Mouse (Mus musculus): Measurements from ENCODE around the gene Sall2.
A peak's percentile ranks its signal among the peaks of the same experiment; 100 is the strongest.
"Not testable (repeated sequence)": the region's sequence is repeated elsewhere in the genome, so short reads cannot be mapped to it uniquely, and the experiment has no call there.

Gene Sall2

DNA sequence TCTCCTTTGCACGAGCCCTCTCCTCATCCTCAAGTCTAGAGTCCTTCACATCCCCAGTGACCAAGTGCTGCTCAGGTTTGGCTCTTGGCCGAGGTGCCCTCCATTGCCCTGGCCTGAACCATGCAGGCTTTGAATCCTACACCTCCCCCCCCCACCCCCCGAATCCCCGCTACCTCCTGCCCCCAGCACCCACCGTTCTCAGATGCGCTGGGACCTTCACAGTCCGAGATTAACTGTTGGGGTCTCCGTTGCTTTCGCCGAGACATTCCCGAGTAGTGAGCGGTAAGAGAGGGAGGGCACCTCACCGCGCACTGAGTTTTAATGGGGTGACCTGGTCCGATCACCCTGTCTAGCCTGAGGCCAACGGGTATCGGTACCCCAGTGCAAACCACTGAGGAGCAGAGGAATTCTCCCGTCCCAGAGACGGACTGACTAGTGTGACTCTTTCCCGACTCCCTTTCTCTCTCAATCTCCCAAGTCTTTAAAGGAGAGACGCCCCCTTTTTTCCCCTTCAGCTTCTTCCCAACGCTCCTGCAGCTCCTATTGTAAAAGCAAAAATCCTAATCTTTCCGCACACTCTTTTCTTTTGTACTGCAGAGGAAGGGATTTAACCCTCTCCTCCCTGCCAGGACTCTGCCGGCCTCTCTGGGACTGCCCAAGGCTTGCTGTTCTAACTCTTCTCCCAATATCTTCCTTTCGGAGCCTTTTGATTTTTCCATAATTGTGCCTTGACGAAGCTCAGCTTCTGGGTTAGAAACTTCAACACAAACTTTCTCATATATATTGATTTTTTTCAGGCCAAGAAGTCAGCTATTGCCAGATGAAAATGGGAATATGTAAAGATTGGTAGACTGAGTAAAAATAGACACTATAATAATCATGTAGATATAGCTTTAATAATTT is at the start of gene Sall2:
Gene Sall2 (minus strand): TSS at position 853 of the 903 bp plus-strand sequence.
- no peak for DNase-seq (ENCODE audit: low spot score in 2 of 2)

DNA sequence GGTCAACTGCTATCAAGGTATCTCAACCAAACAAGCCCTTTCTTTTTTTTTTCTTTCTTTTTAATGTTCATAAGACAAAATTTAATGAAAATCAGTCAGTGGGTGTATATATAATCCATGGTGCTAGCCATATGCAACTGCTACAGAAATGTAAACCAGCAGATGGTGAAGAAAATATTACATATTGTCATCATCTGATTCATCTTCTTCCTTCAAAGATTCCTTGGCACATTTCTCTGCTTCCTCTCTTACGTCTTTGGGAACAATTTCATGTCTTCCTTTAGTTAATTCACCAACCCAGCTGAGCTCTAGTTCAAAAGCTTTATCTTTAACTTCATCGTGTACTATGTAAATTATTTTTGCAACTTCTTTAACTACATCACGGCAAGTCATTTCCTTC is 40.2 kb upstream of the Sall2 start:
- DNase-seq (ENCODE audit: low spot score in 2 of 2), result no peak

DNA sequence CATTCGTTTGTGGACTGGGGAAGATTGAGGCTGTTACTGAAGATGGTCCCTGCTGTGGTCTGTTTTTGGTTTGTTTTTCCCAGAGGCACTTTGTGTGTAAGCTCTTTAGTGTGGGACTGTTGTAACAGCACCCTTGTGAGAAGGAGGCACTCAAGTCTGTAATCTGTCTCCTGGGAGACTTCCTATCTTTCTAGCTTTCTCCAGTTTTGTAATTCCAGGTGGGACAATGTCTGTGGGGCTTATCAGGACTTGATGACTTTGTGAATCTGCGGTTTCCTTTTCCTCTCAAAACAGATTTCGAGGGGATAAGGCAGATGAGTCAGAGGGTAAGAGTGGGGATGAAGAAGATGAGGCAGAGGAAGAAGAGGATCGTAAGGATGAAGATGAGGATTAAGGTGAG is 27.7 kb upstream of the Sall2 start, which contains the start of gene Olfr1513:
Gene Olfr1513 (minus strand): TSS at position 101 of the 400 bp plus-strand sequence.
- no peak for DNase-seq (ENCODE audit: low spot score in 2 of 2)

DNA sequence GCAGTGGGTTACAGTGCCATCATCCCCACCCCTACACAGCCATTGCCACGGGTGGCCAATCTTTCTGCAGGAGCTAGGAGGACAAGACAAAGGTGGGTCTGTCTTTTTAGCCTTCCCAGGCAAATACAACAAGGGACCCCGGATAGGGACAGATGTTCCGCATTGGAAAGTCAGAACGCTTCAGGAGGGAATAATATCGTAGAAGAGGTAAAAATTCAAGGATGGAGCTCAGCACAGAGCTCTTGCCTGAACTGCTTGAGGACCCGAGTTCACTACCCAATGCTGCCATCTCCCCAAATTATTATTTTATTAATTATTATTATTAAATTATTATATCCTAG is 10.9 kb upstream of the Sall2 start:
- DNase-seq (ENCODE audit: low spot score in 2 of 2), result no peak

DNA sequence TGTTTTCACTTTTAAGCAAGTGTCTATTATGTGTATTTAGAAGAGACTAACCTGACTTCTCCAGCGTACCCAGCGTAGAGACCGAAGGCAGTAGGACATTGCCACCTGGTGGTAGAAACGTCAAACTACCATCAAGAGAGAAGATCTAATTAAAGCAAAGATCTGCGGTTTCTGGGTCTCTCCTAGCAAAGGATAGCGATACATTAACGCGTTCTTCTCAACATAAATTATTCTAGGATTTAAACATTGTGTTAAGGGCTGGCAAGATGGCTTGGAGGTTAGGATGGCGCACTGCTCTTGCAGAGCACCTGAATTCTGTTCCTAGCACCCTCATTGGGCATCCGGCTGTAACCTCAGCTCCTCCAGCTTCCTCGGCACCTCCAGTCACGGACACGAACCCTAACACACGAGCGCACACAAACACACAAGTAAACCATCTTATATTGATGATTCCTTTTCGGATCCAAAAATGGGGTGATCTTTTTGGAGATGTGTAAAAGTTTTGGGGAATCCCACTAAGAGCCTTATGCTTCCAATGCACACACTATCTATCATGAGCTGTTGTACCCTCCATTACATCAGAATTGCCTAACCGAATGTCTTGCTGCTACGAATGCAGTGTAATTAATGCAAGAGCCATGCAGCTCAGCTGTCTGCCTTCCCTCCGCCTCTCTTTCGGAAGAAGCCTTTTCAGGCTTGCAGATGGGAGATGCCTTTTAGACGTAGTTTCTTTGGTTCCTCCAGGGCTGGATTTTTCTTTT is 10.4 kb upstream of the Sall2 start:
- DNase-seq (ENCODE audit: low spot score in 2 of 2), result peak; percentile 20 to 61

DNA sequence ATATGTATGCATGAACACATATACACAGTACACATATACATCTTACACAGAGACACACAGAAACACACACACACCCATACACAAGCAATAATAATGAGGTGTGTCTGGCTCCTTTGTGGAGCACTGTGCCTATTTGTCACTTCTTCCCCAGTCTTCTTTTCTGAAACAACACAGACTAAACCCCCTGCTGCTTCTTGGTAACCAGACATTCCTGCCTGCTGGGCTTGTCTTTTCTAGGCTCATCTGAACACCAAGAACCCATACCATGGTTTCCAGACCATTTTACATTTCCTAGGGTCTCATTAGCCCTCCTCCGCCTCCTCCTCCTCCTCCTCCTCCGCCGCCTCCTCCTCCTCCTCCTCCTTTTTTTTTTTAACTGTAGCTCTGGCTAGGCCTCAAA is 3.6 kb upstream of the Sall2 start:
- DNase-seq (ENCODE audit: low spot score in 2 of 2), result no peak

DNA sequence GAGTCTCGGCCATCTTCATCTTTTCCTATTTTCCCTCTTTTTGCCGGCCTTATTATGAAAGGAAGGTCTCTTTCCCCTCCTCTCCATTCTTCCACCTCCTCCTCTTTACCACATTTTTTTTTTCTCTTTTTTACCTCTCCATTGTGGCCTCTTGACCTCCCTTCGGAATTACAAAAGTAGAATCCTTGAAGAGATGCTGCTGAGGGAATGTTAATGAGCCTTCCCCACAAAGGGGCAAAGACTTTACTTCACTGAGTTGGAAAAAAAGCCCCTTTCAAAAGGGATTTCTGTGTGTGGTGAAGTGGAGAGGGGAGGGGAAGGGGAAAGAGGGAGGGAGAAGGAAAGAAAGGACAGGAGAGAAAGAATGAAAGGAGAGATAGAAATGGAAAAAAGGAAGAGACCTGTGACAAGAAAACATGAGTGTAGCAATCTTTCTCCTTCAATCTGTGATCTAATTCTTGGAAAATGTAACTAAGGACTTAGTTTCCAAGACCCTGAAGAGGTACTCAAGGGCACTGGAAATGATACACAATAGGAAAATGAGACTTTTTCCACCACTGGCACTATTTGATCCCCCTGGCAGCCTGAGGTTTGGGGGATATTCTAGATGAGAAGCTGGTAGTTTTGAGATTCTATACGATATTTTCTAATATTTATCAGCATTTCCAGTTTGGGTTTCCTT is 2.6 kb upstream of the Sall2 start:
- DNase-seq (ENCODE audit: low spot score in 2 of 2), result no peak

DNA sequence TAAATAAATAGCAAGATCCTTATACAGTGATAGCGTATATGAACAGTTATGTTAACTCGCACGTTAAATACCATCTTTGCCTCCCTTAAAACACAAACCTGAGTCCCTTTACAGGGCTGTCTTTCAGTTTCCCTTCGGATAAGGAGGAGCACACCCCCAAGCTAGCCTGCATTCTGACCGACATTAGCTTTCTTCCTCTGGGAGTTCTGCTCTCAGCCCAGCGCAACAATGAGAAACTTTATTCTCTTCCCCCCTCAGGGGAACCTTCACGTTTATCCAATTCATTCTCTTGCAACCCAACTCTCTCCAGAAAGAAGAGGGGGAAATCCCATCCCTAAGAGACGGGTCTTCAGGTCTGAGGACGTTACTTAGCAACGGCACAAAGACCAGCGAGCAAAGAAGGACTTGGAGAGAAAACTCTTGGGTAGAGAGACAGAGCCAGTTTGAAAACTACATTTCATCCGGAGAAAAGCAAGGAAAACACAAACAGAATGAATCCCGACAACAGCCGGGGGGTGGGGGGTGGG is 1.1 kb downstream of the Sall2 start:
- no peak for DNase-seq (ENCODE audit: low spot score in 2 of 2)

DNA sequence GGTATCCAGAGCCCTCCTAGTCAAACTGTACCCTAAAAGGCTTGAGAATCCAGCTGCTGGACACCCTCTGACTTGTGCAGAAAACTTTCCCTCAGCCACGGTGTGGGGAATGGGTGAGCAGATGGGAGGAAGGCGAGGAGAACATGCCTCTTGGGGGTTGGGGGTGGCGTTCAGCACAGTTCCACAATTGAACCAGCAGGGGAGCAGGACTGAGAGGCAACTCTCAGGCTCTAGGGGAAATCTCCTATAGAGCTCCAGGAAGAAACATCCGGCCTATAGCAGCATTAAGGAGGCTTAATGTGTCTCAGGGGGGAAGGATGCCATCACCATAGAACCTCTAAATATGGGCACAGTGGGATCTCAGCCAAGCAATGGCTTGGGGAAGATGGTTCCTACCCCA is 2.7 kb downstream of the Sall2 start:
- no peak for DNase-seq (ENCODE audit: low spot score in 2 of 2)

DNA sequence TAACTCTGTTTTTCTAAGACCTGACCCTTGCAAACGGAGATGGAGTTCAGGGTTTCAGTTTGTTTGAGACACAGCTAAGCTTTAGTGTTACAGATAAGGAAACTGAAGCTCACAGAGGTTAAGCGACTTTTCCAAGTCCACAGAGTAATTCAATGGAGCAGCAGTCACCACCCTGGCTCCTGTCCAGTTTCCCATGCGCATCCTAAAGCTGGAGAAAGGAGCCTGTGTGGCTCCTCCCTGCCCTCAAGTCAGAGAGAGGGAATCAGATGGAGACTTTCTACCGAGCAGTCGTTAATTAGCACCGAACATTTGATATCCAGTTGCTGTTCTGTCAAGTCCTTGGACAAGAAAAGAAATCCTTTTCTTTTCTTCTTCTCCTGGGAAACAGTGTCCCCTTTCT is 9.2 kb downstream of the Sall2 start:
- DNase-seq (ENCODE audit: low spot score in 2 of 2), result no peak

DNA sequence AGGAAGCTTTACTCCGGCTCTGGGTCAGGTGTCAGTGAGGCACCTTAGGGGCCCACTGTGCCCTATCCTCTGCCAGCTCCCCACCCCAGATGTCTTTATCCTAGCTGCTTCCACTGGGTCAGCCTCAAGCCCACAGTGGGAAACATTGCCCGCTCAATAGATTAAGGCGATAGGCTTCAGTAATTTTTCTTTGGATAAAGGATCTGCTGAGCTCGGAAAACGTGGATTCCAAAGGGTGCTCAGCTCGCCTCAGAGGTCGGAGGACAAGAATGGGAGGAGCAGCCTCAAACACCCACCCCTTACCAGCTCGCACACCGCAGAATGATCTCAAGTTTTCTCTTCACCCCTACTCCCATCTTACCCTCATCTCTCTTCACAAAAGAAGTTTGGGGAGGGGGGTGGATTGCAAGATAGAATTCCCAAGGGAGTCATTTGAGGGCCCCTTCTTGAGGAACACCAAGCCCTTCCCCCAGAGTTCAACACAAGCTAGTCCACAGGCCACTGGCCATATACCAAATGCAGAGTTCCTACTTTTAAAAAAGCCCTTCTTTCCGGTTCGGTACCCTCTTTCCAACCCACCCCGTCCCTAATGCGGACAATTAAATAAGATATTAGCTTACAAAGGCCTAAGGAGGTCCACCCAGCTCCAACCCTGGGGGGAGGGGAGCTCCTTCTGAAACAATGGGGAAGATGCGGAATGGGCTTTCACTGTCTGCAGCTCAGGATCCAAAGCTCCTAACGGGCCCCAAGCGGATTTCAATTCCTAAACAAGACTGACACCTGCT is 11.9 kb downstream of the Sall2 start:
- no peak for DNase-seq (ENCODE audit: low spot score in 2 of 2)

DNA sequence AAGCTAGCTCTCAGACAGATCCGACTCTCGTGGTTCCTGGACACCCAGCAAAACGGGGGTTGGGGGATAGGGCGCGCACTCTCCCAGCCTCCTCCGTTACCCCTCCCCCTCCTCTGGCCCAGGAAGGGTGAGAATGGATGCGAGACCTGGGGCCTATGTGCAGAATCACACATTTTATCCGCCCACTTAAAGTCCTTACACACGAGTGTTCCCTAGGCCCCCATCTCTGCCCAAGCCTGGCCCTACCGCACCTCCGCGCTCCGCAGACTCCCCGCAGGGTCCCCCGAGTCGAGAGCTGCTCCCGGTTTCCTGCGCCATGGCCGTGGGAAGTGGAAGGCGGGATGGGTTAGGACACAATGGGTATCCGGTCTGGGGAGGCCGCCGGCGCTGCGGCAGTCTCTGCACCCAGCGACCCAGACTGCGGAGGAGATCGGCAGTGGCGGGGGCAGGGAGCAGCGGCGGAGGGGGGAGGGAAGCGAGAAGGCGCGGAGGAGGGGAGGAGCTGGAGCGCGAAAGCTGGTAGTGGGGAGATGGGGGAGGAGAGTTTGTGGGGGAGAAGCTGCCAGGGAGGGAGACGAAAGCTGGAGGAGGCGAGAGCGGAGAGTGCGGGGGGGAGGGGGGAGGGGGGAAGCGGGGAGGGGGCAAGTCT is 12.6 kb downstream of the Sall2 start:
- DNase-seq (ENCODE audit: low spot score in 2 of 2), result peak; percentile 59 to 61

DNA sequence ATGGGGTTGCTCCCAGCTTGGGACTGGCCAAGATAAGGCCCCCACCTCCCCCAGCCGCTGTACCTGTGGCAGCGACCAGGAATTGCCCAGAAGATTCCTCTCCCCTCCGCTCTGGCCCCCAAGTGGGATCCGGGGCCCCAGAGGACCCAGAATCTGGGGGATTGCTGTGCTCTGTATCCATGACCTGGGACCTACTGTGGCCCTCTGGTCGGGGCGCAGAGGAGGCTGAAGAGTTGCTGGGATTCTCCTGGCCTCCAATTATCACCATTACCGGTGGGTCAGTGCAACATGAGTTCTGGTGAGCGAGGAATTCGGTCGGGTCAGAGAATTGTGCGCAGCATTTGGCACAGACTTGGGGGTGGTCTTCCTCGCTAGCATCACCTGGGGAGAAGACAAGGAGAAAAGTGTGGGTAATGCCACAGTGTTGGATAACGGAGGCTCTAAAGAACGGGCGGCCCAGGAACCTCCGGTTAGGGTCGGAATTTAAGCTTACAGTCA is 13.2 kb downstream of the Sall2 start:
- DNase-seq (ENCODE audit: low spot score in 2 of 2), result no peak

DNA sequence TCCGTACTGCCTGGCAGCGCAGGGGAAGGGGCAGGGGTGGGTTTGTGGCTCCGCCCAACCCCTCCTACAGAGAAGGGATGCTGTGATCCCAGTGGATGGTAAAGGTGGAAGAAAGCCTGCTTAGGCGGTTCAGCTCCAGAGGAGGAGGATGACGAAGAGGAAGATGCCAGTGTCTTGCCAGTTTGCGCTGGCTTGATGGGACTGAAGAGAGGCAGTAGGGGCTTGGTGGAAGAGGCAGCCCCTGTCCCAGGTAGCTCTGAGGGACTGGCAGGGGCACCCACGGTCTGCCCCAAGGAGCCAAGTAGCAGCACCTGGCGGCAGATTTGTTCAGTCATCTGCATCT is 13.8 kb downstream of the Sall2 start:
- no peak for DNase-seq (ENCODE audit: low spot score in 2 of 2)

DNA sequence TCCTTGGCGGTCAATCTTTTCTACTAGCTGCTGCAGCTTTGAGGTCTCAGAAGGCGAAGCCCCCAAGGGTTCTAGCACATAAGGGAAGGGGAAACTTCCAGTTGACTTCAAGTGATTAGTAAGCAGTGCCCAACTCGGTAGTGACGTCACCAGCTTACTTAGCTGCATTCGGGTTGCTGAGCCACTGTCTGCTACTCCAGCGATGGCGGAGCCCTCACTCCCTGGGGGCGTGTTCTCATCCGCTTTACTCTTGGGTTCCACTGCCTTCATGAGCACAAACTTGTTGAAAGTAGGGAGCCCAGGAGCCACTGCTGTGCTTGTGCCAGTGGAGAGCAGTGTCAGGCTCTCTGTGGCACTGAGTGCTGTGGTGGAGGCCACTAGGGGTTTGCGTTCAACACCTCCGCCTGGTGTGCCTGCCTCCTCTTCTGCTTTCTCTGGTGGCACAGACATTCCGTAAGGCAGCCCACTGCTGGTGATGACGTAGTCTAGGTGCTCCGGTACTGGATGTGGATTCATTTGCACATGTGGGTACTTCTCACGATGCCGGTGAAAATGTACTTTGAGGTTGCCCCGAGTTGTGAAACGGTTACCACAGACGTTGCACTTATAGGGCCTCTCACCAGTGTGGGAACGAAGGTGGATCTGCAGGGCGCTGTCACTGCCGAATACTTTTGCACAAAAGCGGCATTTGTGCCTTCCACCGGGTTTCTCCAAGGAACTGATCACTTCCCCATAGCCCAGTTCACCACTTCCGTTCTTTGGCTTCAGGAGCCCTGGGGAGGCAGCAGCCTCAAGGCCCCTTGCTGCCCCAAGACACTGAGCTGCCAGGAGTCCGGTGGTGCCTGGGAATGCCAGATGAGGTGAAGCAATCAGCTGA is 14.4 kb downstream of the Sall2 start:
- no peak for DNase-seq (ENCODE audit: low spot score in 2 of 2)

DNA sequence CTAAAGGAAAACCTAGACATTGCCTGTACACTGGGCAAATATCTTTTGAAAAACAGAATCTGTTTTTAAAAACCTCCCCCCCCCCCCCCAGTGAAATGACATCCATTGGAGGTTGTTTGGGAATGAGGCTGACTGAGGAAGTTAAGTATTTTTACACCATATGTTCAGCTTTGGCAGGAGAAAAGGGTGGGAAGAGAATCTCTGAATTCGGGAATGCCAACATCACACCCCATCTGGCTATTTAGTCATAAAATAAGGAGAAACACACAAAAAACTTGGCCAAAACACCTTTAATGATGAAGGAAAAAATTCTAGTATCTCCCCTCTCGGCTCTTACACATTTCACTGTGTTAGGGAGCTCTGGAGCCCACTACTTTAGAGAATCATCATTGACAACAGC is 17.7 kb downstream of the Sall2 start:
- DNase-seq (ENCODE audit: low spot score in 2 of 2), result no peak

DNA sequence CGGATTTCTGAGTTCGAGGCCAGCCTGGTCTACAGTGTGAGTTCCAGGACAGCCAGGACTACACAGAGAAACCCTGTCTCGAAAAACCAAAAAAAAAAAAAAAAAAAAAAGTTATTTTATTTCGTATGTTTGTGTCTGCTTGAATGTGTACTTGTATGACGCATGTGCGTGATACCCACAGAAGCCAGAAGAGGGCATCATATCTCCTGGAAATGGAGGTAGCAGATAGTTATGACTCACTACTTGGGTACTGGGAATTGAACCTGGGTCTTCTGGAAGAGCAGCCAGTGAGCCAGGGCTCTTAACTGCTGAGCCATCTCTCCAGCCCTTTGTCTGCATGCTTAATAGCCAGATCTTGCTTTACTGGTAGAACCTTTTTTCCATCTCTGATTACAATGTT is 18.2 kb downstream of the Sall2 start:
- not testable (repeated sequence) for DNase-seq (ENCODE audit: low spot score in 2 of 2)

DNA sequence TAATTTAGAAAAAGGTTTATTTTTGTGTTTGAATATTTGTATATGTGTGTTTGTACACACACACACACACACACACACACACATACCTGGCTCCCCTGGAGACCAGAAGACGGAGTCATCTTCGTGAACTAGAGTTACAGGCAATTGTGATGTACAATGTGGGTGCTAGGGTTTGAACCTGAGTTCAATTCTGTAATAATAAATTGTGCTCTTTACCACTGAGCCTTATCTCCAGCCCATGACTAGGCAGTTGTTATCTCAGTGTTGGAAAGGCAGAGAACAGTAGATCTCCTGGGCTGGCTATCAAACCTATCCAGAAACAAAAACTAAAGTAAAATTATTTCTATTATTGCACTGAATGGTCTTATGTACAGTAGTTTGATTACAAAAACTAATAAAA is 22.5 kb downstream of the Sall2 start:
- DNase-seq (ENCODE audit: low spot score in 2 of 2), result no peak

DNA sequence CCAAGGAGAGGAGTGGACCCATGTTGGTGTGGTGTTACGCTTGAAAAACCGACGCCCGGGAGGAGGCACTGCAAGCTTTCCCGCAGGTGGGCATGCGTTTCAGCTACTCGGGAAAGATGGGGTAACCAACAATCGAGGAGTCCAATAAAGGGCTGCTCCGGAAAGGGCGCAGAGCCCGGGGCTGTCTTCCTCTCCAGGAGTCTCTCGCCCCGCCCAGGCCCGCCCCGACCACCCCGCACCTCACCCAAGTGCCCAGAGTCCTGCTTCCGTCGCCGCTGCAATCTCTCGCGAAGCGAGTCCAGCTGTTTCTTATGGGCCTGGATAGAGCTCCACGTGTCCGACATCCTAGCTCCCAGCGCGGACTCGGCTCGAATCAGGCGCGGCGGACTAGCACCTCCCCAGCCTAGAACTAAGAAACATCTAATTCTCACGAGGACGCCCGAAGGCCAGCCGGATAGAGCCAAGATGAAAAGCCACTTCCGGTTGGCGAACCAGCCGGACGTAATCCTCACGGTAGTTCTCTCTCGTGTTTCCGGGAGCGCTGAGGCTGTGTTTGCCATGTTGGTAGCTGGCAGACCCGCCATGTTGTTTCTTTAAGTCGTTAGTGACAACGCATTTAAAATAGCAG is 23.8 kb downstream of the Sall2 start, which contains the start of gene Mettl3:
Gene Mettl3 (minus strand): TSS at position 485 of the 628 bp plus-strand sequence.
- peak; percentile 90 to 93 for DNase-seq (ENCODE audit: low spot score in 2 of 2)

Measured in right cerebral cortex, postnatal 36 days (tissue).